Mouse (Mus musculus) kidney, embryonic 14.5 days (tissue): ENCODE measurements around the gene Map7d3. TPM values are rescaled to one million over a fixed set of nuclear protein-coding genes. Genes with fewer than 3 reads are reported as not detected.

Source experiments
- ATAC-seq: fragments of 200-750 bp; cut with Nextera tagmentation; 2 replicates; pipeline ENCODE4 v1.8.0; 2017; ENCODE audit warnings: moderate number of reproducible peaks, mild to moderate bottlenecking, moderate TSS enrichment, moderate library complexity; ENCODE audit not compliant: low FRiP score, low TSS enrichment
- H3K27ac ChIP-seq: fragments of 300-500 bp; sonication (generic); 2 replicates; pipeline ENCODE4 v1.5.1; 2014; ENCODE audit warnings: low read depth, mild to moderate bottlenecking, low read length, moderate library complexity, mixed read lengths
- H3K27me3 ChIP-seq: fragments of 300-500 bp; sonication (generic); 2 replicates; pipeline ENCODE4 v1.6.1; 2014; ENCODE audit warnings: mild to moderate bottlenecking, low read length; ENCODE audit not compliant: control insufficient read depth, insufficient read depth
- H3K36me3 ChIP-seq: fragments of 300-500 bp; sonication (generic); 2 replicates; pipeline ENCODE4 v1.6.1; 2014; ENCODE audit warnings: low read length, mixed read lengths; ENCODE audit not compliant: control insufficient read depth, insufficient read depth
- H3K4me1 ChIP-seq: fragments of 300-500 bp; sonication (generic); 2 replicates; pipeline ENCODE4 v1.6.1; 2014; ENCODE audit warnings: low read length, mixed read lengths; ENCODE audit not compliant: control insufficient read depth, insufficient read depth
- H3K4me2 ChIP-seq: fragments of 300-500 bp; sonication (generic); replicated peaks from 2 replicates; pipeline ENCODE4 v1.6.1; 2014; ENCODE audit warnings: low read depth, mild to moderate bottlenecking, low read length
- H3K4me3 ChIP-seq: fragments of 300-500 bp; sonication (generic); 2 replicates; pipeline ENCODE4 v1.5.1; 2014; ENCODE audit warnings: mild to moderate bottlenecking, low read length
- H3K9ac ChIP-seq: fragments of 300-500 bp; sonication (generic); 2 replicates; pipeline ENCODE4 v1.6.1; 2014; ENCODE audit warnings: low read depth, mild to moderate bottlenecking, low read length, moderate library complexity
- H3K9me3 ChIP-seq: fragments of 300-500 bp; sonication (generic); 2 replicates; pipeline ENCODE4 v1.6.1; 2016; ENCODE audit warnings: low read length; ENCODE audit not compliant: control insufficient read depth
- WGBS: fragments of 180-500 bp; shearing (Covaris S2); extraction: QIAGEN DNeasy Blood & Tissue Kit; methylation state at CpG from one replicate; pipeline ENCODE4 v1.1.7; 2014; 5-methylcytosine and 5-hydroxymethylcytosine counted together
- polyA plus RNA-seq: library from polyadenylated mRNA; unstranded; fragments of >200 nt; fragmentation: Nextera tagmentation; extraction: Ambion mirVana; gene quantifications from 2 replicates; pipeline ENCODE4 v1.2.1, GENCODE M21; 2014

Gene Map7d3
- polyA plus RNA-seq, 1 experiment from 2014 or later = 1.7 TPM

DNA sequence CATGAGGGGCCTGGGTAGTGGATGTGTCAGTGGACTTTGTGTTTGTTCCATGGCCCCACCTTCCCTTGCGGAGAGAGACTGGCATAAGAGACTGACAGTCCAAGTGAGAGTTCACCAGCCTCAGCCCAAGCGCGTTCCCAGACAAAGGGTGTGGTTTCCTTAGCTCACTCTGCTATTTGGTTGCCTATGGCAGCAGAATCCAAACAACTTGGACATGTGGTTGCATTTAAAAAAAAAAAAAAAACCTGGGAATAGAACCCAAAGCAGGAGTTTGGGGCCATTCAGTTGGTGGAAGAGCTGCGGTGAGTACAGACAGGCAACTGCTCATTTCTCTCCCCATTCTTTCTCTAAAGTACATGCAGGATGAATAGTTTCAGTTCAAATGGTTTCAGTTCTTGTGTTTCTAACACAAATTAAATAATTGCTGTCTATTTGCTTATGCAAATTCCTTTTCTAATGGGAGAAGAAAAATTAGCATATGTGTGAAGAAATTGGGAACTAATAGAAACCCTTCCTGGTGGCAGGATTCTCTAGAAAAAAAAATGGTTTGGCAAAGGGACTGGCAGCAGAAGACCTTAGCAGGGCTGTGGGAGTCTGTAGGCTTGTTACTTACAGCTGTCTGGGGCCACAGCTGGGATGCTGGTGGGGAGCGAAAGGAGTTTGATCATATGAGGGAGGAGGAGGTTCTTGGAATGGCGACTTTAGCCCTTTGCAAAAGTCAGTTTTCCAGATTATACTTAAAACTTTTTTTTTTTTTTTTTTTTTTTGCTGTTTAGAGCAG is 35.7 kb downstream of the Map7d3 start:
- no peak overlapping the region for H3K27ac ChIP-seq
- no peaks in the 10 kb centered on the region for H3K36me3 ChIP-seq
- no peak overlapping the region for H3K9ac ChIP-seq
- H3K27me3 ChIP-seq = no peaks in the 10 kb centered on the region
- no peak for ATAC-seq
- H3K4me3 ChIP-seq = no peak overlapping the region
- H3K4me2 ChIP-seq = no peak overlapping the region
- WGBS = 82% methylated on average over 6 of the region's 6 CpGs
- H3K9me3 ChIP-seq = no peaks in the 10 kb centered on the region
- H3K4me1 ChIP-seq = no peaks in the 10 kb centered on the region

DNA sequence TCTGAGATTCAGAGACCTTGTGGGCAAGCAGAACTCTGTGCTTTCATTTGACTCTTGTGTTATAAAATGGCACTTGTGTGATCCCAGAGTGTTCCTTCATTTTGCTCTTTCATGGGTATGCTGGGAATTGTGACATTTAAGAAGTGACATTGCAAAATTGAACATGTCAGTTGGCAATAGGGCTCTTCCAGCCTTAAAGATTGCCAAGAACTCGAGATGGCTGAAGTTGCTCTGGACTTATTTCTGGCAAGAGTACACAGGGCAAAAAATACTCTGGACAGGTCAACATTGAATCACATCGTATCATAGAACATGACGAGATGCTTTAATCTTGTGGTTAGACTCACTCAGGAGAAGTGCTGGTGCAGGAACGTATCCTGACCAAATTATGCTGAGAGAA is 48.8 kb downstream of the Map7d3 start:
- Histone ChIP-seq H3K9me3 (no peaks in the 10 kb centered on the region), H3K36me3 (no peaks in the 10 kb centered on the region), H3K27ac (no peak overlapping the region), H3K4me1 (no peaks in the 10 kb centered on the region), H3K27me3 (no peaks in the 10 kb centered on the region), H3K4me2 (no peak overlapping the region), H3K4me3 (no peak overlapping the region), H3K9ac (no peak overlapping the region)
- ATAC-seq = no peak
- 88% methylated on average over 4 of the region's 4 CpGs for WGBS

GRCm38 (mm10) chrX:56771751-56772150 is 50.4 kb downstream of the Map7d3 start:
- Histone ChIP-seq H3K4me1 (no peaks in the 10 kb centered on the region), H3K9ac (no peak overlapping the region), H3K4me3 (no peak overlapping the region), H3K27me3 (no peaks in the 10 kb centered on the region), H3K36me3 (no peaks in the 10 kb centered on the region), H3K4me2 (no peak overlapping the region), H3K9me3 (no peaks in the 10 kb centered on the region), H3K27ac (no peak overlapping the region)
- no peak for ATAC-seq
- 68% methylated on average over 1 of the region's 1 CpGs for WGBS

DNA sequence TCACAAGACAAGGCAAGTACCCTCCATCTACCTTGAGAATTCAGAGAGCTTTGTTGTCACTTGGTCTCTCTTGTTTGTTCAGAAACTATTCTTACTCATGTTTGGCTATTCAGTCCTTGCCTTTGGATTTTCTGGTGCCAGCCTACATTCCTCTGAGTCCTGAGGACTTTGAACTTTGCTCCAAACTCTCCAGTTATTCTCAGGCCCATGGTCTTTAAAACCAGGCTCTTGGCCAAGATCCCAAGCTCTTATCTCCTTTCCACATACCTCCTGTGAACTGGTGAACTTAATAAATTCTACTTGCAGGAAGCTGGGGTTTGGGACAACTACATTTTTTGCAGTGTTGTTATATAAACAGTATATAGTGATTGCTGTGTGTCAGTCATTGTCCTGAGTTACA is 52.3 kb downstream of the Map7d3 start:
- no peak overlapping the region for H3K9ac ChIP-seq
- no peak overlapping the region for H3K4me3 ChIP-seq
- no peak overlapping the region for H3K27ac ChIP-seq

DNA sequence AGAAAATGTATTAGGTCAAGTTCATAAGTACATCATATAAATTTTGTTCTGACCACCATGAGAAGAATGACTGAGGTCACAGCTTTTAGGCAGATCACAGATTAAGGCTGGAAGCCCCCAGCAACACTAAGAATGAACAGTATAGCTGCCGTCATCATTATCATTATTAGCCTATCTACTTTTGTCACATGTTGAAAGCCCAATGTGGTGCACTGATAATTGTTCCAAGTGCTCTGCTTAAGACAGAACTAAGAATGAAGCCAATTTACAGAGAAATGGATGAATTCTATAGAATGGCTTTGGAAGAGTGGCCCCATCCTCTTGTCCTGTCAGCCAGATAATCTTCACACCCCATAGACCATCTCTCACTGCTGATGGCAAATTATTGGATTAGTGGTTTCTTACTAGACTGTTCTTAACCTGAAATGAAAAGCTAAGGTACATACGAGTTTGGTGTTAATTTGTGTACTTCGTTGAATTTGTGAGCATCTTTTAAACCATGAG is 61.8 kb downstream of the Map7d3 start:
- WGBS = 88% methylated on average over 3 of the region's 3 CpGs

More for the DNA sequence above, 52.3 kb downstream of the Map7d3 start:
- Histone ChIP-seq H3K36me3 (no peaks in the 10 kb centered on the region), H3K9me3 (no peaks in the 10 kb centered on the region), H3K27me3 (no peaks in the 10 kb centered on the region), H3K4me1 (no peaks in the 10 kb centered on the region), H3K4me2 (no peak overlapping the region)
- ATAC-seq = no peak

GRCm38 (mm10) chrX:56756352-56756751 is 65.8 kb downstream of the Map7d3 start:
- no peaks in the 10 kb centered on the region for H3K4me1 ChIP-seq
- no peak for ATAC-seq
- WGBS = 83% methylated on average over 7 of the region's 7 CpGs

More for the DNA sequence above, 61.8 kb downstream of the Map7d3 start:
- Histone ChIP-seq H3K27ac (no peak overlapping the region), H3K4me1 (no peaks in the 10 kb centered on the region), H3K4me2 (no peak overlapping the region), H3K4me3 (no peak overlapping the region), H3K9ac (no peak overlapping the region), H3K9me3 (no peaks in the 10 kb centered on the region), H3K27me3 (no peaks in the 10 kb centered on the region), H3K36me3 (no peaks in the 10 kb centered on the region)
- ATAC-seq = no peak

DNA sequence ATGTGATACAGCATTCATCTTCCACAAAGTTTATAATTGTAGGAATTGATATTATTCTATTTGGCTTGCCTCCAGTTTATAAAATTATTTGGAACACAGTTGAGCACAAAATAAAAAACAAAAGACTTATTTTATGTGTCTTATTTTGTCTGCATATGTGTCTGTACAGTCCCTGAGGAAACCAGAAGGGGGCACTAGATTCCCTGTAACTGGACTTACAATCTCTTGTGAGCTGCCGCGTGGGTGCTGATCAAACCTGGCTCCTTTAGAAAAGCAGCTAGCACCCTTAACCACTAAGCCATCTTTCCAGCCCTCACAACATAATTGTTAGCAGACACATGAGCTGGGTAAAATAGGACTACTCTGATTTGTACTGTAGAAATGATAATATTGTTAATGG is 66.5 kb downstream of the Map7d3 start:
- no peak overlapping the region for H3K9ac ChIP-seq
- H3K36me3 ChIP-seq = no peaks in the 10 kb centered on the region
- no peak overlapping the region for H3K4me2 ChIP-seq
- H3K9me3 ChIP-seq = no peaks in the 10 kb centered on the region
- ATAC-seq = no peak
- no peaks in the 10 kb centered on the region for H3K4me1 ChIP-seq
- 50% methylated on average over 2 of the region's 2 CpGs for WGBS
- no peak overlapping the region for H3K4me3 ChIP-seq
- H3K27me3 ChIP-seq = no peaks in the 10 kb centered on the region
- no peak overlapping the region for H3K27ac ChIP-seq

More at GRCm38 (mm10) chrX:56756352-56756751, 65.8 kb downstream of the Map7d3 start:
- Histone ChIP-seq H3K9ac (no peak overlapping the region), H3K36me3 (no peaks in the 10 kb centered on the region), H3K9me3 (no peaks in the 10 kb centered on the region), H3K27ac (no peak overlapping the region), H3K4me3 (no peak overlapping the region), H3K4me2 (no peak overlapping the region), H3K27me3 (no peaks in the 10 kb centered on the region)

DNA sequence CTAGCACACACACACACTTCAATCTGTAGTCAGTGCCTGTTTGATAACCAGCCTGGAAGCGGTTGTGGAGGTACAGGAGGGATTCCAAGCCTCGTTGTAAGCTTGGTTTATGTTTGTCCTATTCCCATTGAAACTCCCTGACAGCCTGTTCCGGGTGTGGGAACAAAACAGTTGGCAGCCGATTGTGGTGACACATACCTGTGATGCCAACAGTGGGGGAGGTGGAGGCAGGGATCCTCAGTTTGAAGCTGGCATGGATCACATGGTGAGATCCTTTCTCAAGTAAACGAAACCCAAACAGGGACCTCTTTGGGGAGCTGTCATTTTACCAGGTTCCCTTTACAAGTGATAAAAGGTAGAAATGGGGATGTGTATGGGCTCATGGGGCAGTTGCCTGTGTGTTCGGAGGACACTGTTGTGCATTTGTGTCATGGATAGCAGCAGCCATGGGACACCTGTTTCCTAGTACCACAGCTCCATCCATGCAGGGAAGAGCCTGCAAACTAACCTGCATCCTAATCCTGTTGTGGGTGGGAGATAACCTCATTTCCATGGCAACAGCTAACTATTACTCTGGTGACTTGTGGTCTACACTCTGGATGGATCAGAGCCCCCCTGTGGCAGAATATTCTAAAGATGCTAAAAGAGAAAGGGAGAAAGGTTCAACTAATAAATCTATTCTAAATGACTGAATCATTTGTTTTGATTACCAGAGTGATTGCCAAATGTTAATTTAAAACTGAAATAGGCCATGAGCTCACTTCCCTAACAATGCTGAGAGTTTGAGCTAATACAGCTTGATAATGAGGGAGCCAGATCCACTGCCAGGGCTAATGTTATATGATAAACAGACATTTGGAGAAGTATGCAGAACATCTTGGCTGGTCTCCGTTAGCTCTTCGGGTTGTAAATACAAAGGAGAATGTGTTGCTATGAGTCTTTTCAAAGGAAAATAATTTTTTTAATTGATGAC is 68.5 kb downstream of the Map7d3 start:
- no peaks in the 10 kb centered on the region for H3K27me3 ChIP-seq
- no peaks in the 10 kb centered on the region for H3K4me1 ChIP-seq
- no peak overlapping the region for H3K9ac ChIP-seq
- H3K9me3 ChIP-seq = no peaks in the 10 kb centered on the region
- no peaks in the 10 kb centered on the region for H3K36me3 ChIP-seq
- H3K4me3 ChIP-seq = no peak overlapping the region
- no peak overlapping the region for H3K27ac ChIP-seq
- H3K4me2 ChIP-seq = no peak overlapping the region
- ATAC-seq = no peak
- 83% methylated on average over 8 of the region's 8 CpGs for WGBS

GRCm38 (mm10) chrX:56752144-56752543 is 70.0 kb downstream of the Map7d3 start:
- no peak for ATAC-seq
- Histone ChIP-seq H3K27ac (no peak overlapping the region), H3K9ac (no peak overlapping the region), H3K27me3 (no peaks in the 10 kb centered on the region), H3K9me3 (no peaks in the 10 kb centered on the region), H3K4me1 (no peaks in the 10 kb centered on the region), H3K36me3 (no peaks in the 10 kb centered on the region), H3K4me2 (no peak overlapping the region), H3K4me3 (no peak overlapping the region)
- WGBS = 75% methylated on average over 6 of the region's 6 CpGs
